Mouse (Mus musculus): ENCODE measurements around the gene Gas1.

- TF ChIP-seq POLR2A (IDR thresholded peaks at IDR 0.05; ENCODE audit: control insufficient read depth, low read depth, low read length) (no peak), CTCF (IDR thresholded peaks at IDR 0.05; ENCODE audit: control insufficient read depth, insufficient read depth, insufficient replicate concordance, low read depth, low read length) (no peak)
Measured at GRCm38 (mm10) chr13:60193273-60193672, 16.1 kb upstream of the Gas1 start.
